Mouse (Mus musculus): Measurements from ENCODE around the gene Igfbp7. TPM values are rescaled to one million over a fixed set of nuclear protein-coding genes. Genes with fewer than 3 reads are reported as not detected.

Gene Igfbp7
- polyA plus RNA-seq, 1 experiment from 2014 or later = 15.6 TPM

DNA sequence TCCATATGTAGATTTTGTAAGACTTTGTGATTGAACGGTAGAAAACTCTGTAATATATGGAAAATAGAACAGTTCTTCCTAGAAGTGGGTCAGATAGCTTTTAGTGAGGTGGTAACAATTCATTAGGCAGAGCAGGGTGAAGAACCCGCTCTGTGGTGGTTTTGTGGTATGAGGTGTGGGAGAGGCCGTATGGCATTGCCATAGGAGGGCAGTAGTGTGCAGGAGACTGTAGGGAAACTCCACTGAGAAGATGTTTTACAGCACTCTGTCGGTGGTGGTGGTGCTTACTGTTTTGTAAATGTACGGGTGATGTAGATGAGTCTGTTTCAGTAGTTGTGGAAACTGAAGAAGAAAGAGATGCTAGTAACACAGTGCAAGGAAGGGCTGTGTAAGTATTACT lies 77.7 kb downstream of the Igfbp7 start:
- Histone ChIP-seq H3K9me3 (replicated peaks) (no peaks in the 10 kb centered on the region), H3K27ac (no peak overlapping the region), H3K9ac (no peak overlapping the region), H3K4me2 (no peak overlapping the region), H3K4me3 (replicated peaks) (no peak overlapping the region), H3K4me1 (replicated peaks) (no peaks in the 10 kb centered on the region), H3K36me3 (peaks cover 90% of the 10 kb centered on the region), H3K27me3 (no peaks in the 10 kb centered on the region)
- ATAC-seq (ENCODE audit: low read depth) (no peak), DNase-seq (no peak)
- 62% methylated on average over 5 of the region's 5 CpGs for WGBS (ENCODE audit: insufficient replicate concordance)

GRCm38 (mm10) chr5:77324936-77325335 lies 82.9 kb downstream of the Igfbp7 start:
- no peaks in the 10 kb centered on the region for H3K27me3 ChIP-seq

DNA sequence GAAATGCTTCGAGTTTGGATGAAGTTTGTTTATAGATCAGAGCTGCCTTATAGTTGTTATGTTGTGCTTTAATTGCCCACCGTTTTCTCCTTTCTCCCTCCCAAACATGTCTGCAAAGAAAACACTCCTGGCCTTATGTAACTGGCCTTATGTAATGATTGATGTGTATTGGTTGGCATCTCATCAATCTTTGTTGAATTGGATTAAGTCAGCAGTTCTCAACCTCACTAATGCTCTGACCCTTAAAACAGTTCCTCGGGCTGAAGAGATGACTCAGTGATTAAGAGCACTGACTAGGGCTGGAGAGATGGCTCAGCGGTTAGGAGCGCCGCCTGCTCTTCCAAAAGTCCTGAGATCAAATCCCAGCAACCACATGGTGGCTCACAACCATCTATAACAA lies 92.9 kb downstream of the Igfbp7 start:
- H3K4me2 ChIP-seq = no peak overlapping the region
- no peak overlapping the region for H3K27ac ChIP-seq
- H3K36me3 ChIP-seq = peaks cover 61% of the 10 kb centered on the region
- no peak for DNase-seq
- no peak overlapping the region for H3K9ac ChIP-seq
- H3K9me3 ChIP-seq (replicated peaks) = no peaks in the 10 kb centered on the region
- 85% methylated on average over 6 of the region's 6 CpGs for WGBS (ENCODE audit: insufficient replicate concordance)
- no peaks in the 10 kb centered on the region for H3K27me3 ChIP-seq
- peaks cover 16% of the 10 kb centered on the region for H3K4me1 ChIP-seq (replicated peaks)
- H3K4me3 ChIP-seq (replicated peaks) = no peak overlapping the region
- no peak for ATAC-seq (ENCODE audit: low read depth)

More at GRCm38 (mm10) chr5:77324936-77325335, 82.9 kb downstream of the Igfbp7 start:
- H3K27ac ChIP-seq = no peak overlapping the region
- H3K4me2 ChIP-seq = no peak overlapping the region
- no peak overlapping the region for H3K9ac ChIP-seq
- H3K4me1 ChIP-seq (replicated peaks) = no peaks in the 10 kb centered on the region
- H3K9me3 ChIP-seq (replicated peaks) = no peaks in the 10 kb centered on the region
- DNase-seq (no peak), ATAC-seq (ENCODE audit: low read depth) (no peak)
- peaks cover 93% of the 10 kb centered on the region for H3K36me3 ChIP-seq
- H3K4me3 ChIP-seq (replicated peaks) = no peak overlapping the region
- 65% methylated on average over 1 of the region's 1 CpGs for WGBS (ENCODE audit: insufficient replicate concordance)

- 91% methylated on average over 4 of the region's 4 CpGs for WGBS (ENCODE audit: insufficient replicate concordance)
- ATAC-seq (ENCODE audit: low read depth) (no peak), DNase-seq (no peak)
- no peak overlapping the region for H3K9ac ChIP-seq
- peaks cover 20% of the 10 kb centered on the region for H3K4me1 ChIP-seq (replicated peaks)
- H3K4me3 ChIP-seq (replicated peaks) = no peak overlapping the region
- no peaks in the 10 kb centered on the region for H3K9me3 ChIP-seq (replicated peaks)
- peaks cover 55% of the 10 kb centered on the region for H3K36me3 ChIP-seq
- no peaks in the 10 kb centered on the region for H3K27me3 ChIP-seq
- no peak overlapping the region for H3K27ac ChIP-seq
- H3K4me2 ChIP-seq = no peak overlapping the region
These were observed 93.6 kb downstream of the Igfbp7 start for GRCm38 (mm10) chr5:77314206-77314605.

GRCm38 (mm10) chr5:77309924-77310772 lies 97.7 kb downstream of the Igfbp7 start, which contains the start of the genes Noa1 and Polr2b:
TSS of gene Noa1 (minus strand) at chr5:77310084.
TSS of gene Polr2b (plus strand) at chr5:77310147.
- H3K4me1 ChIP-seq (replicated peaks) = peaks cover 40% of the 10 kb centered on the region
- no peaks in the 10 kb centered on the region for H3K27me3 ChIP-seq
- H3K27ac ChIP-seq = peak within 1 kb of the TSS; percentile 89
- H3K9ac ChIP-seq = peak within 1 kb of the TSS; percentile 90
- WGBS (ENCODE audit: insufficient replicate concordance) = under 1% methylated on average over 80 of the region's 85 CpGs
- H3K9me3 ChIP-seq (replicated peaks) = no peaks in the 10 kb centered on the region
- peak within 1 kb of the TSS; percentile 100 for H3K4me2 ChIP-seq
- ATAC-seq (ENCODE audit: low read depth) = peak; percentile 94
- H3K36me3 ChIP-seq = peaks cover 42% of the 10 kb centered on the region
- H3K4me3 ChIP-seq (replicated peaks) = peak within 1 kb of the TSS; percentile 88
- peak; percentile 98 for DNase-seq

DNA sequence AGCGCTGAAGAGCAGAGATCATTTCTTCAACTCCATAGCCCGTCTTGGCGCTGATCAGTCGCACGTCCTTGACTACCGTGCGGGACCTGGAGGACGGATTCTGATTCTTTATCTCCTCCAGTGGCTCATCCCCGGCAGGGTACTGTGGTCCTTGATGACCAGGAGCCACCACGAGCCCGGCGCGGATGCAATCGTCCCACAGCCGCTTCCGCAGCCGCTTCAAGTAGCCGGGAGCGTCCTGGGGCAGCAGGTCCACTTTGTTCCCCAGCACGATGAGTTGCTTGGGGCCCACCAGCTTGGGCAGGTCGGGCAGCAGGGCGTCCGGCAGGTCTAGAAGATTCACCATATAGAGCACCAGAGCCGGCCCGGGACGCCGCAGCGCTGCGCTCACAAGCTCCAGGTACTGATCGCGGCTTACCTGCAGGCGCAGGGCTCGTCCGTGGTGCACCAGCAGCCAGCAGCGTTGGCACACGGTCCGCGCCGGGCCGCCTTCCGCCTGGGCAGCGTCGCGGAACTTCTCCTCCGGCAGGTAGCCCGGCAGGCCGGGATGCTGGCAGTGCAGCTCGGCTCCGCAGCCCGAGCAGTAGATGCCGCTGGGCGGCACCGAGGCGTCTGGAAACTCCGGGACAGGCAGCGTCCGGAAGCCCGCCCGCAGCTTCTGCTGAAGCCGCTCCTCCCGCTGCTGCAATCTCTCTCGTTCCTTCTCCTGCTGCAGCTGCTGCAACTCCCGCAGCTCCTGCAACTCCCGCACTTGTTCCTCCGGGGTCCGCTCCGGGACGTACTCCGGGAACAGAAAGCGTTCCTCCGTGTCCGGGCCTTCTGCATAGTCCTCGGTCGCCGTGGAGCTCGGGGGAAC lies 98.6 kb downstream of the Igfbp7 start:
- peak overlapping the region; percentile 89 for H3K27ac ChIP-seq

GRCm38 (mm10) chr5:77307821-77308553 lies 99.9 kb downstream of the Igfbp7 start:
- no peaks in the 10 kb centered on the region for H3K27me3 ChIP-seq
- no peak for DNase-seq
- peaks cover 40% of the 10 kb centered on the region for H3K4me1 ChIP-seq (replicated peaks)
- H3K9ac ChIP-seq = peak overlapping the region; percentile 90
- H3K4me3 ChIP-seq (replicated peaks) = peak overlapping the region; percentile 88
- no peak for ATAC-seq (ENCODE audit: low read depth)
- peak overlapping the region; percentile 35 for H3K27ac ChIP-seq
- 28% methylated on average over 5 of the region's 5 CpGs for WGBS (ENCODE audit: insufficient replicate concordance)
- H3K9me3 ChIP-seq (replicated peaks) = no peaks in the 10 kb centered on the region
- H3K4me2 ChIP-seq = peak overlapping the region; percentile 100
- H3K36me3 ChIP-seq = peaks cover 35% of the 10 kb centered on the region

More for the DNA sequence above, 98.6 kb downstream of the Igfbp7 start:
- Histone ChIP-seq H3K9me3 (replicated peaks) (no peaks in the 10 kb centered on the region), H3K9ac (peak overlapping the region; percentile 90), H3K36me3 (peaks cover 40% of the 10 kb centered on the region), H3K4me1 (replicated peaks) (peaks cover 40% of the 10 kb centered on the region), H3K4me3 (replicated peaks) (peak overlapping the region; percentile 88), H3K27me3 (no peaks in the 10 kb centered on the region), H3K4me2 (peak overlapping the region; percentile 100)
- DNase-seq (peak; percentile 44), ATAC-seq (ENCODE audit: low read depth) (peak; percentile 23)
- under 1% methylated on average over 76 of the region's 76 CpGs for WGBS (ENCODE audit: insufficient replicate concordance)

DNA sequence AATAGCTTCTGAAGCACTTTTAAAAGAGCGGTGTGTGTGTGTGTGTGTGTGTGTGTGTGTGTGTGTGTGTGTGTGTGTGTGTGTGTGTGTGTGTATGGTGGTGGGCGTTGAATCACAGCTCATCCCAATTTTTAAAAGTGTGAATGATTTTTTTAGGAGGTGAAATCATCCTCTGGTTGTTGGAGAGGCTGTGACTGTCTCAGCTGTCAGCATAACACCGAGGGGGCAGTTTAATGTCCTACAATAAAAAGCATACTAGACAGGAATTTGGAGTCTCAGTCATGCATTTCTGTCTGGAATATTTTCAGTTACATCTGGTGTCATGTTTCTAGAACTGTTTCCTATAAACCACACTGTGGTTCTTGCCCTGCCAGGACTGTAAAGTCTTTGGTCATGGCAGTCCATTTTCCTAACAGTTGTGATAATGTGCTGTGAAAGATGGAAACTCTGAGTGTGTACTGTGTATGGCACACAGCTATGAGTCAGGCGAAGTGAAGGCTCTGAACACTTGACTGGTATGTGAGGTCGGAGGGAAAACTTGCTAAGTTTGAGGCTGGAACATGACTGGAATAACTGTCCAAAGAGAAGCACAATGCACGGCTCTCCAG lies 106.4 kb downstream of the Igfbp7 start:
- ATAC-seq (ENCODE audit: low read depth) = no peak
- Histone ChIP-seq H3K27me3 (no peaks in the 10 kb centered on the region), H3K4me1 (replicated peaks) (no peaks in the 10 kb centered on the region), H3K4me3 (replicated peaks) (no peak overlapping the region), H3K27ac (no peak overlapping the region), H3K4me2 (no peak overlapping the region), H3K9me3 (replicated peaks) (no peaks in the 10 kb centered on the region), H3K36me3 (peaks cover 78% of the 10 kb centered on the region), H3K9ac (no peak overlapping the region)
- 85% methylated on average over 6 of the region's 6 CpGs for WGBS (ENCODE audit: insufficient replicate concordance)
- DNase-seq = no peak

- no peaks in the 10 kb centered on the region for H3K27me3 ChIP-seq
- H3K4me1 ChIP-seq (replicated peaks) = no peaks in the 10 kb centered on the region
- ATAC-seq (ENCODE audit: low read depth) (no peak), DNase-seq (no peak)
- H3K27ac ChIP-seq = no peak overlapping the region
- WGBS (ENCODE audit: insufficient replicate concordance) = 76% methylated on average over 2 of the region's 2 CpGs
- no peaks in the 10 kb centered on the region for H3K9me3 ChIP-seq (replicated peaks)
- H3K9ac ChIP-seq = no peak overlapping the region
- H3K4me2 ChIP-seq = no peak overlapping the region
- peaks cover 79% of the 10 kb centered on the region for H3K36me3 ChIP-seq
- no peak overlapping the region for H3K4me3 ChIP-seq (replicated peaks)
These were observed 108.4 kb downstream of the Igfbp7 start for GRCm38 (mm10) chr5:77299486-77299885.

Measured in liver, embryonic 13.5 days (tissue).